In the genomic region with DNA sequence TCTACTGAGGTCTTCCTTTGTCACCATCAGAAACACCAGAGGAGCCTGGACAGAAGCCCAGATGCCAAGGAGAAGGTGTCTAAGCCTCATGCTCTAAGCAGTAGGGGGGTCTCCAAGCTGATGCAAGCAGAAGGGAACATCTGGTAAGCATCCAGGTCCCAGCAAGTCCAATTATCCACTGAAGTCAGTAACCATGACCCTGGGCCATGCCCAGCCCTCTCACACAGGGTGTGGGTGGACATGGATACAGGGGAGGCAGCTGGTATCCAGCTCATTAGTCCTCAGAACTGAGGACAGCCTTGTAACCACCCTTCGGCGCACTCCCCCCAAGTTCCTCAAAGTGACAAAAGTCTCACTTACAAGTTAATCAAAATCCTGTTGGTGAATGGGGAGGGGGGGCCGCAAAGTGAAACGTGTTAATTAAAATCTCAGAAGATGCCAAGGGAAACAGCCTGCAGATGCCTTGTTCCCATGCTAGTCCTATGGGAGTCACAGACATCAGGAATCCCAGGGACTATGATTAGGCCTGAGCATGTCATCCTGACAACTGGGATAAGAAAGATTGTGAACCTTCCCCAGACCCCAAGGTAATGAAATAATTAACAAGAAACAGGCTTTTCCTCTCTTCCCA, we compare ENCODE assay signal across 17 mouse cellular contexts. TPM values are rescaled to one million over a fixed set of nuclear protein-coding genes. Genes with fewer than 3 reads are reported as not detected.
DNase-seq lines count a peak whose midpoint lies in the region; ATAC-seq lines count a peak whose summit lies in the region.
"Had no signal": no experiment of that assay in that cellular context is flagged by ENCODE, and none has a peak within 500 bp of the region (broad histone marks: within the 10 kb centered on the region; RNA-seq: fewer than 3 reads in every experiment).

No protein-coding gene starts in this region.

- no peak overlapping the region for H3K4me2 ChIP-seq in forebrain, embryonic 12.5 days
- no peak overlapping the region for H3K4me2 ChIP-seq in midbrain, embryonic 14.5 days (ENCODE audit: low read length)

- H3K4me1 ChIP-seq in forebrain, embryonic 12.5 days = peaks cover 26% of the 10 kb centered on the region
- no peaks in the 10 kb centered on the region for H3K4me1 ChIP-seq in midbrain, embryonic 14.5 days (ENCODE audit: control insufficient read depth, insufficient read depth, low read length)
- H3K4me1 ChIP-seq: megakaryocyte, embryonic 14.5 days had no signal

- peak; percentile 13 to 37 for DNase-seq in kidney, postnatal 4 days
- no peak for DNase-seq in kidney, postnatal 10 days
- DNase-seq in forelimb bud, embryonic 11.5 days (ENCODE audit: low read depth, low spot score) = peak; percentile 30
- no peak for DNase-seq in midbrain, embryonic 14.5 days
- DNase-seq in adrenal gland, postnatal 10 days = no peak
- DNase-seq: cerebellum, adult 11-12 months; liver; lung, adult 2 months; thymus, postnatal 4 days had no signal

- ATAC-seq in forebrain, embryonic 12.5 days (ENCODE audit: low FRiP score) = peak; percentile 63; the same call in 1 of the 2 replicates
- peak; percentile 66 for ATAC-seq in midbrain, embryonic 14.5 days (ENCODE audit: low FRiP score, low TSS enrichment)
- ATAC-seq in megakaryocyte progenitor cell, adult 5-6 weeks (replicated peaks; ENCODE audit: poor library complexity) = no peak
- no peak for ATAC-seq in megakaryocyte, adult 5-6 weeks (ENCODE audit: poor library complexity, severe bottlenecking)
- ATAC-seq: activated CD4-positive, CD25-positive, alpha-beta regulatory T cell, adult 4 months; CD4-positive, CD25-positive, alpha-beta regulatory T cell, adult 4 months had no signal

- H3K9ac ChIP-seq in forebrain, embryonic 12.5 days = no peak overlapping the region
- H3K9ac ChIP-seq in midbrain, embryonic 14.5 days (replicated peaks; ENCODE audit: low read length) = no peak overlapping the region

- H3K27me3 ChIP-seq in forebrain, embryonic 12.5 days = peaks cover 13% of the 10 kb centered on the region; the same call in 1 of the 2 replicates
- H3K27me3 ChIP-seq in midbrain, embryonic 14.5 days (ENCODE audit: control insufficient read depth, insufficient read depth, low read length) = no peaks in the 10 kb centered on the region

- WGBS in forebrain, embryonic 12.5 days = 69% methylated on average over 4 of the region's 4 CpGs
- WGBS in midbrain, embryonic 14.5 days = 64% methylated on average over 4 of the region's 4 CpGs

- no peak overlapping the region for H3K4me3 ChIP-seq in forebrain, embryonic 12.5 days (replicated peaks)
- H3K4me3 ChIP-seq in midbrain, embryonic 14.5 days (replicated peaks; ENCODE audit: low read depth, low read length) = no peak overlapping the region
- H3K4me3 ChIP-seq: left cerebral cortex, adult 2 months; megakaryocyte, embryonic 14.5 days had no signal

- peak overlapping the region; percentile 42; the same call in 1 of the 2 replicates for H3K27ac ChIP-seq in forebrain, embryonic 12.5 days
- H3K27ac ChIP-seq in midbrain, embryonic 14.5 days (replicated peaks; ENCODE audit: low read depth, low read length) = no peak overlapping the region
- H3K27ac ChIP-seq: left cerebral cortex, adult 2 months; stomach, postnatal 0 days had no signal

- no peaks in the 10 kb centered on the region for H3K9me3 ChIP-seq in forebrain, embryonic 12.5 days
- H3K9me3 ChIP-seq in midbrain, embryonic 14.5 days (ENCODE audit: control insufficient read depth, low read length) = no peaks in the 10 kb centered on the region
- H3K9me3 ChIP-seq: megakaryocyte, embryonic 14.5 days had no signal

- no peaks in the 10 kb centered on the region for H3K36me3 ChIP-seq in forebrain, embryonic 12.5 days (replicated peaks)
- no peaks in the 10 kb centered on the region for H3K36me3 ChIP-seq in midbrain, embryonic 14.5 days (ENCODE audit: control insufficient read depth, insufficient read depth, low read length)

RNA-seq across cellular contexts. Expression of a gene that starts 17.3 kb away (rescaled TPM):
- 58.2 and 59.1 TPM in 2 replicates for polyA plus RNA-seq in forebrain, embryonic 12.5 days (2016; fragmentation: Nextera tagmentation; extraction: Ambion mirVana)
- polyA plus RNA-seq in midbrain, embryonic 14.5 days (2014; fragmentation: Nextera tagmentation; extraction: Ambion mirVana) = 91.5 and 93.7 TPM in 2 replicates
- total RNA-seq in adrenal gland, postnatal 10 days (2021) = 10 to 100 TPM; 63.1 to 83.1 TPM
- total RNA-seq in megakaryocyte progenitor cell, adult 5-6 weeks (2015) = 62.7 and 65.7 TPM in 2 replicates
- 46.7 and 56.9 TPM in 2 replicates for total RNA-seq in megakaryocyte progenitor cell, adult 5-6 weeks (2017)
- 67.6 and 71.7 TPM in 2 replicates for total RNA-seq in megakaryocyte, adult 5-6 weeks (2015)
- total RNA-seq in megakaryocyte, adult 5-6 weeks (2017) = 43.3 and 55.5 TPM in 2 replicates

RNA-seq across cellular contexts. Expression of a gene that starts 35.8 kb away (rescaled TPM):
- polyA plus RNA-seq in forebrain, embryonic 12.5 days (2016; fragmentation: Nextera tagmentation; extraction: Ambion mirVana) = 9.7 and 10.9 TPM in 2 replicates
- 7.5 and 7.7 TPM in 2 replicates for polyA plus RNA-seq in midbrain, embryonic 14.5 days (2014; fragmentation: Nextera tagmentation; extraction: Ambion mirVana)
- total RNA-seq in adrenal gland, postnatal 10 days (2021) = 10 to 100 TPM in 1 of 2 experiments, 1 to 10 TPM in 1; 5.1 to 11.2 TPM
- total RNA-seq in megakaryocyte progenitor cell, adult 5-6 weeks (2015) = not detected in 2 replicates
- total RNA-seq in megakaryocyte progenitor cell, adult 5-6 weeks (2017) = 0.03 TPM in 1 of 2 replicates, not detected in the other
- 0.04 TPM in 1 of 2 replicates, not detected in the other for total RNA-seq in megakaryocyte, adult 5-6 weeks (2015)
- total RNA-seq in megakaryocyte, adult 5-6 weeks (2017) = 0.04 TPM in 1 of 2 replicates, not detected in the other
- polyA plus RNA-seq: activated CD4-positive, CD25-positive, alpha-beta regulatory T cell, adult 4 months had no signal

Comparison
In these comparisons a context has a peak if more than half of its experiments do, and no peak if none do; other contexts are left out.
1. DNase-seq: peak in kidney, postnatal 4 days (2 of 2) and forelimb bud, embryonic 11.5 days (single experiment); none in kidney, postnatal 10 days (single experiment), midbrain, embryonic 14.5 days (single experiment) and adrenal gland, postnatal 10 days (single experiment).
2. ATAC-seq: peak in forebrain, embryonic 12.5 days (single experiment) and midbrain, embryonic 14.5 days (single experiment); none in megakaryocyte progenitor cell, adult 5-6 weeks (single experiment) and megakaryocyte, adult 5-6 weeks (single experiment).
3. RNA of a gene that starts 35.8 kb away (total RNA-seq): 5.1 to 11.2 TPM in adrenal gland, postnatal 10 days; 0.04 TPM in megakaryocyte, adult 5-6 weeks and 0.03 TPM in megakaryocyte progenitor cell, adult 5-6 weeks; every median in the first group is over 4 times any median in the second.